Mouse (Mus musculus): Measurements from ENCODE around the gene Ints3. TPM values are rescaled to one million over a fixed set of nuclear protein-coding genes. Genes with fewer than 3 reads are reported as not detected.

Ints3 gene
- 18.4 and 19.8 TPM in 2 replicates for polyA plus RNA-seq (2015; fragmentation: Nextera tagmentation; extraction: Ambion mirVana)

DNA sequence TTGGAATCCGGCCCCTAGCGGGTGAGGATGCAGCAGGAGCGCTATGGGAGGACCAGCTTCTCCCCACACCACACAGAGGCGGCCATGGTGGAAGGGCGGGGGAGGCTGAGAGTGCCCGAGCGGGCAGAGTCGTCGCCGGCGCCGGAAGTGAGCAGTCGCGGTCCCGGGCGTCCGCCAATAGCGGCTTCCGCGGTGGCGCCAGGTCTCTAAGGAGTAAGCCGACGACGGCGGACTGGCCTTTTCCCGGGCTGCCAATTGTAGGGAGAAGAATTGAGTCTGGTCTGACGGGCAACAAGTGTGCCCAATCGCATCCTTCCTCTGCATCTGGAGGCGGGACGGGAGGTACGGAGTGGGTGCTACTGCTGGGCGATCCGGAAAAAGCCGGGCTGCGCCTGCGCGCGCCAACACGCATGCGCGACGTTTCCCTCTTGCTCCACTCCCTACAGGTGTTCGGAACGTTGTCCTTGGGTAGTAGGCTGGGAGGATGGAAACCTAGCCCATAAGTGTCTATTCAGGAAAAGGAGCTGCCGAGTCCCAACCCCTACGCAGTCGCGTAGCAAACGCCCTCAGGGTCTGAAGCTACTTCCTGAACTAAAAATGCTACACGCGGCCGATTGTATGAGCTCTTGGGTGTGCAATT is at the start of gene Ints3:
Ints3 (minus strand) TSS at position 242 of the 640 bp plus-strand sequence.
- H3K4me3 ChIP-seq (ENCODE audit: low read length), result peak within 1 kb of the TSS; percentile 92
- peak within 1 kb of the TSS; percentile 100 for H3K4me2 ChIP-seq (ENCODE audit: low read depth, low read length)
- peak within 1 kb of the TSS; percentile 96 for H3K9ac ChIP-seq (ENCODE audit: low read length)
- WGBS, result under 1% methylated on average over 52 of the region's 52 CpGs
- peak; percentile 99 for ATAC-seq (replicated peaks; ENCODE audit: extremely low read depth, insufficient read depth, low FRiP score)
- no peaks in the 10 kb centered on the region for H3K27me3 ChIP-seq (ENCODE audit: control insufficient read depth, insufficient read depth, low read length)
- H3K4me1 ChIP-seq (ENCODE audit: control insufficient read depth, insufficient read depth, low read length), result peaks cover 27% of the 10 kb centered on the region
- H3K27ac ChIP-seq (ENCODE audit: low read length), result peak within 1 kb of the TSS; percentile 98
- no peaks in the 10 kb centered on the region for H3K36me3 ChIP-seq (ENCODE audit: control insufficient read depth, insufficient read depth)
- H3K9me3 ChIP-seq (replicated peaks; ENCODE audit: control insufficient read depth, low read length), result no peaks in the 10 kb centered on the region

DNA sequence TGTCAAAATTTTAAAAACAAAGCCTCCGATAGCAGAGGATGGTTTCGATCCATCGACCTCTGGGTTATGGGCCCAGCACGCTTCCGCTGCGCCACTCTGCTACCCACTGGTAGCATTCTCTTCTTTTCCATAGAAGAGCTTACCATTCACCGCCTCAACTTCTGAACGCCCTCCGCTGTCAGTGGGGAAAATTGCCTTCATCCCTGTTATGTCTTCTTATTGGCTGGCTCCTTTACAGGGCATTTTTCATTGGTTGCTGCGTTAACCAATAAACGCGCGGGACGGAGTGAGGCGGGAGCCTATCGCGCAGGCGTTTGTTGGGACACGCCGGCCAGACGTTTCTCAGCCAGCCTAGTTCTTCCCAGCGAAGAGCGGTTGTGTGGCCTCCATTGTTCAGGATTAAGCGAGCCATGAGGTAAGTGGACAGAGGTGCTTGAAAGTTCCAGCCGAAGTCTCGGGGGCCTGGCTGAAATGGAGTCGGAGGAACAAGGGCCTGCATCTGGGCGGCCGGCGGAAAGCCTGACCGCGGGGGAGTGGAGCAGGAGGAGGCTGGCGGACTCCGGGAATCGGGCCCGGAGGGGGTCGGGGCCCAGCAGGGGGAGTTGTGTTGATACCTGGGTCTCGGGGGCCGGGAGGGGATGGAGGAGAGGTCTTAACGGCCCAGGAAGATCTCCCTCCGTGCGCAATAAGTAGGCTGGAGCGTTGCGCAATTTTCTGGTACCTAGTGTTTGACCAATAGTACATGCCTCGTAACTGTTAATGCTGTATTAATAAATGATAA is 42.6 kb upstream of the Ints3 start, which contains the start of gene Ilf2:
Ilf2 (plus strand) TSS at position 296 of the 781 bp plus-strand sequence.
- Histone ChIP-seq H3K36me3 (ENCODE audit: control insufficient read depth, insufficient read depth) (peaks cover 24% of the 10 kb centered on the region), H3K4me2 (ENCODE audit: low read depth, low read length) (peak within 1 kb of the TSS; percentile 66), H3K9ac (ENCODE audit: low read length) (peak within 1 kb of the TSS; percentile 91), H3K4me1 (ENCODE audit: control insufficient read depth, insufficient read depth, low read length) (peaks cover 6% of the 10 kb centered on the region), H3K9me3 (replicated peaks; ENCODE audit: control insufficient read depth, low read length) (no peaks in the 10 kb centered on the region), H3K27me3 (ENCODE audit: control insufficient read depth, insufficient read depth, low read length) (no peaks in the 10 kb centered on the region), H3K4me3 (ENCODE audit: low read length) (peak within 1 kb of the TSS; percentile 76), H3K27ac (ENCODE audit: low read length) (peak within 1 kb of the TSS; percentile 93)
- WGBS, result under 1% methylated on average over 45 of the region's 45 CpGs
- ATAC-seq (replicated peaks; ENCODE audit: extremely low read depth, insufficient read depth, low FRiP score), result peak; percentile 98

DNA sequence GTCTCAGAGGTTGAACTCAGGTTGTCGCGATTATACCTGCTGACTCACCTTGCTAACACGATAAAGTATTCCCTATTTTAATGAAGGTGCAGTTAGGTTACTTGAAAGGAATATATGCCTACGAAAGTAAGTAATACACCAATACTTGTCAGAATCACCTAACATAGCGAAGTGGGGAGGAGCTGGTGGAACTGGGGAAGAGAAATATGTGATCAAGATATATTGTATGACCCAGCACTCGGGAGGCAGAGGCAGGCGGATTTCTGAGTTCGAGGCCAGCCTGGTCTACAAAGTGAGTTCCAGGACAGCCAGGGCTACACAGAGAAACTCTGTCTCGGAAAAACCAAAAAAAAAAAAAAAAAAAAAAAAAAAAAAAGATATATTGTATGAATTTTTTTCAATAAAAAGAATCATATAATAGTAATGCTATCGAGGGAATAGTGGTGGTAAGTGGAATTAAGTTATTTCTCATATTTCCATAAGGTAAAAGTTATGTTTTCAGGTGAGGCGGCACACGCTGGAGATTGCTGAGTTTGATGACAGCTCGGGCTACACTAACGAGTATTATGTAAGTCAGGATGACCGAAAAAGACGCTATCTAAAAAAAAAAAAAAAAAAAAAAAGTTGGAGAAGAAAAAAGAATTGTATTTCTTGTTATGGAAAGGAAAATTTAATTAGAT is 41.9 kb upstream of the Ints3 start:
- Histone ChIP-seq H3K4me3 (ENCODE audit: low read length) (peak overlapping the region; percentile 55), H3K27me3 (ENCODE audit: control insufficient read depth, insufficient read depth, low read length) (no peaks in the 10 kb centered on the region), H3K36me3 (ENCODE audit: control insufficient read depth, insufficient read depth) (peaks cover 17% of the 10 kb centered on the region), H3K4me2 (ENCODE audit: low read depth, low read length) (peak overlapping the region; percentile 59), H3K9ac (ENCODE audit: low read length) (no peak overlapping the region), H3K9me3 (replicated peaks; ENCODE audit: control insufficient read depth, low read length) (no peaks in the 10 kb centered on the region), H3K4me1 (ENCODE audit: control insufficient read depth, insufficient read depth, low read length) (peaks cover 6% of the 10 kb centered on the region), H3K27ac (ENCODE audit: low read length) (no peak overlapping the region)
- ATAC-seq (replicated peaks; ENCODE audit: extremely low read depth, insufficient read depth, low FRiP score), result no peak
- 39% methylated on average over 15 of the region's 16 CpGs for WGBS

DNA sequence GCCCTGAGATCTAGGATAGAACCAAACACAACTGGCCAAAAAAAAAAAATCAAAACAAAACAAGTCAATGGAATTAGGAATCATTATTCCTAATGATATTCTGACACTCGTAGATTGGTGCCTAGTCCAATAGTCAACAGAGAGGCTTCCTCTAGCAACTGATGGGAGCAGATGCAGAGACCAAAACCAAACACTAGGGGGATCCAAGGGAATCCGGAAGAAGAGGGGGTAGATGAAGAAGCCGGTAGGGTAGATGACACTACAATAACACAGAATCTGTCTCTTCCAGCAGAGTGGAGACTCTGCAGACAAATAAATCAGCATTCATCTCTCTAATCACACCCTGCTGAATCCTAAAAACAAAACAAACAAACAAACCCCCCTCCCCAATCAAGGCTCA is 38.8 kb upstream of the Ints3 start:
- H3K4me2 ChIP-seq (ENCODE audit: low read depth, low read length), result no peak overlapping the region
- WGBS, result 25% methylated on average over 3 of the region's 3 CpGs
- no peaks in the 10 kb centered on the region for H3K36me3 ChIP-seq (ENCODE audit: control insufficient read depth, insufficient read depth)
- ATAC-seq (replicated peaks; ENCODE audit: extremely low read depth, insufficient read depth, low FRiP score), result no peak
- H3K4me1 ChIP-seq (ENCODE audit: control insufficient read depth, insufficient read depth, low read length), result peaks cover 5% of the 10 kb centered on the region
- no peak overlapping the region for H3K9ac ChIP-seq (ENCODE audit: low read length)
- H3K4me3 ChIP-seq (ENCODE audit: low read length), result no peak overlapping the region
- no peak overlapping the region for H3K27ac ChIP-seq (ENCODE audit: low read length)
- H3K9me3 ChIP-seq (replicated peaks; ENCODE audit: control insufficient read depth, low read length), result 0 out of 2 replicates have a peak, but pooled peaks cover 3% of the 10 kb centered on the region
- no peaks in the 10 kb centered on the region for H3K27me3 ChIP-seq (ENCODE audit: control insufficient read depth, insufficient read depth, low read length)

DNA sequence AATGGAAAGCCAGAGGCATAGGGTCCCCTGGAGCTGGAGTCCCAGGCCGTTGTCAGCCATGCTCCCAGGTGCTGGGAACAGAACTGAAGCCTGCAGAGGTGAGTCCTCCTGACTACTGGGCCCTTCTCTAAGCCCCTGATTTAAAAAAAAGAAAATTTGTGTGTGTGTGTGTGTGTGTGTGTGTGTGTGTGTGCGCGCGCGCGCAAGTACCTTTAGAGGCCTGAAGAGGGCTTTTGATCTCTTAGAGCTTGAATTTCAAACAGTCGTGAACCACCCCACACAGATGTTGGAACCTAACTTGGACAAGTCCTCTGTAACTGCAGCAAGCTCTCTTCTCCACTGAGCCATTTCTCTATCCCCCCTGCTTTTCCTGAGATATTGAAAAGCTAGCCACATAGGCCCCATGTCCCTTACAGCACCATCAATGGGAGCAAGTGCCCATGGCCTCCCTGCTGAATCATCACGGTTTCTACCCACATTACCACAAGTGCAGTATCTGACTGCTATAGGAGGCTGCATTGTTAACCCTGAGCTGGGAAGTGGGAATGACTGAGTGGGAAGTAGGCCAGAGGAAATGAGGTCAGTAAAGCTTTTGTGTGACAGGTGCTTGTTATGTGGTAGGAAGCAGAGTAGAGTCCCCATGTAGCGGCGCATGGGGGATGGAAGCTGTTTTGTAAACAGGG is 34.3 kb upstream of the Ints3 start:
- Histone ChIP-seq H3K9me3 (replicated peaks; ENCODE audit: control insufficient read depth, low read length) (0 out of 2 replicates have a peak, but pooled peaks cover 3% of the 10 kb centered on the region), H3K27ac (ENCODE audit: low read length) (no peak overlapping the region), H3K4me2 (ENCODE audit: low read depth, low read length) (no peak overlapping the region), H3K9ac (ENCODE audit: low read length) (no peak overlapping the region), H3K4me3 (ENCODE audit: low read length) (no peak overlapping the region), H3K36me3 (ENCODE audit: control insufficient read depth, insufficient read depth) (no peaks in the 10 kb centered on the region), H3K27me3 (ENCODE audit: control insufficient read depth, insufficient read depth, low read length) (peaks cover 17% of the 10 kb centered on the region), H3K4me1 (ENCODE audit: control insufficient read depth, insufficient read depth, low read length) (0 out of 2 replicates have a peak, but pooled peaks cover 3% of the 10 kb centered on the region)
- WGBS, result 86% methylated on average over 10 of the region's 10 CpGs
- ATAC-seq (replicated peaks; ENCODE audit: extremely low read depth, insufficient read depth, low FRiP score), result no peak

DNA sequence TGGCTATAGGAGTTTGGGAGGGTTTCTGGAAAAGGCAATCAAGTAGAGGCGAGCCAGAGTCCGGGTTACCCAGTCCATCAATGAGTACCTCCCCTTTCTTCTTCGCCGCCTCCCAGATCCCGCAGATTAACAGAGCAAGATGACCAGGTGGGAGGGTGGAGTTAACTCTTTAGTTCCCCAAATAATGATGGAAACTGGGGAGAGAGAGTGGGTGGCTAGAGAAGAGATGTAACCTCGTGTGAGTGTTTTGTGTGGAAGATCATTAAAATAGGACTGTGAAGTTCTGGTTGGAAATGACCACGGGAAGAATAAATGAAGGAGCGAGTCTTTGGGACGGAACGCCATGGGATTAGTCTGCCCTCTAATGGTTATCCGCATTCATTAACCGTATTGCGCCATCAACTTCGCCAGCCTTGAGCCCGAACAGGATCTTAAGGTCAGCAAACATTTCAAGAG is 32.9 kb upstream of the Ints3 start:
- under 1% methylated on average over 15 of the region's 15 CpGs for WGBS
- H3K9ac ChIP-seq (ENCODE audit: low read length), result peak overlapping the region; percentile 53; the same call in 1 of the 2 replicates
- peak overlapping the region; percentile 63 for H3K4me3 ChIP-seq (ENCODE audit: low read length)
- H3K4me1 ChIP-seq (ENCODE audit: control insufficient read depth, insufficient read depth, low read length), result 0 out of 2 replicates have a peak, but pooled peaks cover 3% of the 10 kb centered on the region
- peak overlapping the region; percentile 68 for H3K4me2 ChIP-seq (ENCODE audit: low read depth, low read length)
- H3K9me3 ChIP-seq (replicated peaks; ENCODE audit: control insufficient read depth, low read length), result 0 out of 2 replicates have a peak, but pooled peaks cover 3% of the 10 kb centered on the region
- peak; percentile 29; the same call in 1 of the 2 replicates for ATAC-seq (replicated peaks; ENCODE audit: extremely low read depth, insufficient read depth, low FRiP score)
- H3K27ac ChIP-seq (ENCODE audit: low read length), result no peak overlapping the region
- peaks cover 19% of the 10 kb centered on the region for H3K27me3 ChIP-seq (ENCODE audit: control insufficient read depth, insufficient read depth, low read length)
- no peaks in the 10 kb centered on the region for H3K36me3 ChIP-seq (ENCODE audit: control insufficient read depth, insufficient read depth)

DNA sequence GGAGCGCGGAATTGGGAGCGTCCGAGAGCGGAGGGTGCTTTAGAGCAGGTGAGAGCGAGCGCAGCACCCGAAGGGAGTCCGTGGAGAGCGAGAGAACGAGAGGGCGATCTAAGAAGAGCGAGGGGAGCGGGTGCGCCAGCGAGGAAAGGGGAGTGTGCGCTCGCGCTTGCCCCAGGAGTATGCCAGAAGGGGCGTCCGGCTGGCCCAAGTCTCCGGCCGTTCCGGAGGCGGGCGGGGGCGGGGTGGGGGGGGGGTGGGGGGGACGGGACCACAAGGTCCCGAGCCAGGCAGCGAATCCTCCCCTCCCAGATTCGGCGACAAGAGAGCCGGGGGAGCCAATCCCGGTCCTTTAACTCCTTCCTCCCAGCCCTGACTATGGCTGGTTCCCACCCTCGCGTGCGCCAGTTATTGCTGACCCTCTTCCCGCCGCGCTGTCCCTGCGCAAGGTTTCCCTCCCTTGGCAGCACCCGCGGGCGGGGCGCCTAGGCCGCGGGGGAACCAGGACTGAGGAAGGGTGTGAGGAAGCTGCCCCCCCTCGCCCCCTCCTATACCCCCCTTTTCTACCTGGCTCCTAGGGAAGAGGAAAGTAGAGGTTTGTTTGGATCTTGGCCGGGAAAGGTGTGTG is 32.4 kb upstream of the Ints3 start, which contains the start of gene Npr1:
Npr1 (minus strand) TSS at position 181 of the 625 bp plus-strand sequence.
- peak; percentile 31 for ATAC-seq (replicated peaks; ENCODE audit: extremely low read depth, insufficient read depth, low FRiP score)
- H3K27me3 ChIP-seq (ENCODE audit: control insufficient read depth, insufficient read depth, low read length), result peaks cover 19% of the 10 kb centered on the region
- WGBS, result under 1% methylated on average over 41 of the region's 49 CpGs

More for the DNA sequence above, 32.4 kb upstream of the Ints3 start, which contains the start of gene Npr1:
- peak within 1 kb of the TSS; percentile 20; the same call in 1 of the 2 replicates for H3K27ac ChIP-seq (ENCODE audit: low read length)
- H3K4me3 ChIP-seq (ENCODE audit: low read length), result peak within 1 kb of the TSS; percentile 63
- H3K4me1 ChIP-seq (ENCODE audit: control insufficient read depth, insufficient read depth, low read length), result 0 out of 2 replicates have a peak, but pooled peaks cover 3% of the 10 kb centered on the region
- no peaks in the 10 kb centered on the region for H3K36me3 ChIP-seq (ENCODE audit: control insufficient read depth, insufficient read depth)
- peak within 1 kb of the TSS; percentile 68 for H3K4me2 ChIP-seq (ENCODE audit: low read depth, low read length)
- H3K9me3 ChIP-seq (replicated peaks; ENCODE audit: control insufficient read depth, low read length), result 0 out of 2 replicates have a peak, but pooled peaks cover 3% of the 10 kb centered on the region
- peak within 1 kb of the TSS; percentile 80 for H3K9ac ChIP-seq (ENCODE audit: low read length)

Data from heart, embryonic 16.5 days (tissue).